Mouse (Mus musculus) midbrain, postnatal 0 days (tissue): ENCODE measurements around the gene Bbs5. TPM values are rescaled to one million over a fixed set of nuclear protein-coding genes. Genes with fewer than 3 reads are reported as not detected.

Experiments
- ATAC-seq: fragments of 200-750 bp; cut with Nextera tagmentation; 2 replicates; pipeline ENCODE4 v1.8.0; 2017; ENCODE audit warnings: moderate number of reproducible peaks, mild to moderate bottlenecking, moderate TSS enrichment, moderate library complexity; ENCODE audit not compliant: low FRiP score
- DNase-seq: peaks from one replicate; pipeline ENCODE4 v3.0.0-alpha.2; 2015; ENCODE audit warnings: low spot score
- H3K27ac ChIP-seq: fragments of 300-500 bp; sonication (generic); 2 replicates; pipeline ENCODE4 v1.5.1; 2014; ENCODE audit warnings: low read depth, mild to moderate bottlenecking, low read length, mixed read lengths
- H3K27me3 ChIP-seq: fragments of 300-500 bp; sonication (generic); 2 replicates; pipeline ENCODE4 v1.6.1; 2014; ENCODE audit warnings: low read length, control low read depth, mixed read lengths; ENCODE audit not compliant: insufficient read depth
- H3K36me3 ChIP-seq: fragments of 300-500 bp; sonication (generic); 2 replicates; pipeline ENCODE4 v1.6.1; 2014; ENCODE audit warnings: low read length, control low read depth, mixed read lengths; ENCODE audit not compliant: insufficient read depth
- H3K4me1 ChIP-seq: fragments of 300-500 bp; sonication (generic); 2 replicates; pipeline ENCODE4 v1.6.1; 2014; ENCODE audit warnings: mild to moderate bottlenecking, control low read depth, antibody characterized with exemption, low read length, mixed read lengths; ENCODE audit not compliant: insufficient read depth
- H3K4me2 ChIP-seq: fragments of 300-500 bp; sonication (generic); 2 replicates; pipeline ENCODE4 v1.6.1; 2014; ENCODE audit warnings: low read depth, mild to moderate bottlenecking, low read length, mixed read lengths; ENCODE audit not compliant: poor library complexity, severe bottlenecking
- H3K4me3 ChIP-seq: fragments of 300-500 bp; sonication (generic); 2 replicates; pipeline ENCODE4 v1.5.1; 2014; ENCODE audit warnings: low read depth, mild to moderate bottlenecking, low read length, moderate library complexity
- H3K9ac ChIP-seq: fragments of 300-500 bp; sonication (generic); replicated peaks from 2 replicates; pipeline ENCODE4 v1.6.1; 2014; ENCODE audit warnings: mild to moderate bottlenecking, low read length, moderate library complexity, mixed read lengths; ENCODE audit not compliant: poor library complexity, severe bottlenecking
- H3K9me3 ChIP-seq: fragments of 300-500 bp; sonication (generic); 2 replicates; pipeline ENCODE4 v1.6.1; 2016; ENCODE audit warnings: low read length, control low read depth
- CTCF ChIP-seq: IDR thresholded peaks from 2 replicates; pipeline ENCODE4 v1.5.1; 2016; ENCODE audit warnings: antibody characterized with exemption, mild to moderate bottlenecking
- WGBS: fragments of 180-500 bp; shearing (Covaris S2); extraction: QIAGEN DNeasy Blood & Tissue Kit; methylation state at CpG from one replicate; pipeline ENCODE4 v1.1.7; 2014; 5-methylcytosine and 5-hydroxymethylcytosine counted together
- polyA plus RNA-seq: library from polyadenylated mRNA; unstranded; fragments of >200 nt; fragmentation: Nextera tagmentation; extraction: Ambion mirVana; gene quantifications from 2 replicates; pipeline ENCODE4 v1.2.1, GENCODE M21; 2015
- total RNA-seq: library from RNA; depleted of rRNA; stranded (reverse); fragments of >200 nt; gene quantifications from 2 replicates; pipeline ENCODE4 v1.2.3, GENCODE M21; 2014; rRNA removed

The Bbs5 gene
- total RNA-seq (17.2 and 25.3 TPM in 2 replicates), polyA plus RNA-seq (27.3 and 28.4 TPM in 2 replicates)

- peak within 1 kb of the TSS; percentile 75 for H3K9ac ChIP-seq
- H3K36me3 ChIP-seq: peaks cover 2% of the 10 kb centered on the region; the same call in 1 of the 2 replicates
- WGBS: 3% methylated on average over 43 of the region's 43 CpGs
- DNase-seq (peak; percentile 95), ATAC-seq (peak; percentile 94)
- no peaks in the 10 kb centered on the region for H3K4me1 ChIP-seq
- peak within 1 kb of the TSS; percentile 60 for H3K27ac ChIP-seq
- H3K4me2 ChIP-seq: peak within 1 kb of the TSS; percentile 61
- no peaks in the 10 kb centered on the region for H3K27me3 ChIP-seq
- H3K4me3 ChIP-seq: peak within 1 kb of the TSS; percentile 78
- TF ChIP-seq CTCF: no peak
- no peaks in the 10 kb centered on the region for H3K9me3 ChIP-seq
Measured at GRCm38 (mm10) chr2:69646726-69647490, at the start of gene Bbs5. Gene Bbs5 (plus strand): TSS chr2:69647171.

- 95% methylated on average over 7 of the region's 7 CpGs for WGBS
- no peaks in the 10 kb centered on the region for H3K36me3 ChIP-seq
- no peak for TF ChIP-seq CTCF
- H3K4me1 ChIP-seq: no peaks in the 10 kb centered on the region
- H3K4me3 ChIP-seq: no peak overlapping the region
- H3K9me3 ChIP-seq: no peaks in the 10 kb centered on the region
- H3K27ac ChIP-seq: no peak overlapping the region
- H3K9ac ChIP-seq: no peak overlapping the region
- no peaks in the 10 kb centered on the region for H3K27me3 ChIP-seq
- ATAC-seq: no peak
- no peak overlapping the region for H3K4me2 ChIP-seq
- no peak for DNase-seq
Measured at GRCm38 (mm10) chr2:69603726-69604393, 43.1 kb upstream of the Bbs5 start.

- Histone ChIP-seq H3K27me3 (no peaks in the 10 kb centered on the region), H3K4me2 (no peak overlapping the region), H3K4me1 (no peaks in the 10 kb centered on the region), H3K27ac (no peak overlapping the region), H3K9ac (no peak overlapping the region), H3K9me3 (no peaks in the 10 kb centered on the region), H3K4me3 (no peak overlapping the region), H3K36me3 (no peaks in the 10 kb centered on the region)
- ATAC-seq: no peak
- no peak for TF ChIP-seq CTCF
- DNase-seq: no peak
- 91% methylated on average over 3 of the region's 3 CpGs for WGBS
Measured at GRCm38 (mm10) chr2:69606621-69607020, 40.4 kb upstream of the Bbs5 start.

- H3K27me3 ChIP-seq: no peaks in the 10 kb centered on the region
- no peaks in the 10 kb centered on the region for H3K36me3 ChIP-seq
- no peak for TF ChIP-seq CTCF
- ATAC-seq (no peak), DNase-seq (no peak)
- H3K27ac ChIP-seq: no peak overlapping the region
- H3K9ac ChIP-seq: no peak overlapping the region
- WGBS: 13% methylated on average over 10 of the region's 10 CpGs
- no peak overlapping the region for H3K4me3 ChIP-seq
- H3K4me2 ChIP-seq: no peak overlapping the region
- no peaks in the 10 kb centered on the region for H3K9me3 ChIP-seq
- 0 out of 2 replicates have a peak, but pooled peaks cover 2% of the 10 kb centered on the region for H3K4me1 ChIP-seq
Measured at GRCm38 (mm10) chr2:69612237-69612636, 34.7 kb upstream of the Bbs5 start.

GRCm38 (mm10) chr2:69612716-69613115, 34.3 kb upstream of the Bbs5 start:
- Histone ChIP-seq H3K4me2 (no peak overlapping the region), H3K4me1 (0 out of 2 replicates have a peak, but pooled peaks cover 2% of the 10 kb centered on the region), H3K27me3 (no peaks in the 10 kb centered on the region), H3K9ac (no peak overlapping the region), H3K9me3 (no peaks in the 10 kb centered on the region), H3K36me3 (no peaks in the 10 kb centered on the region), H3K4me3 (no peak overlapping the region), H3K27ac (no peak overlapping the region)
- DNase-seq (no peak), ATAC-seq (no peak)
- TF ChIP-seq CTCF: no peak
- 46% methylated on average over 9 of the region's 9 CpGs for WGBS

- Histone ChIP-seq H3K9me3 (no peaks in the 10 kb centered on the region), H3K4me1 (0 out of 2 replicates have a peak, but pooled peaks cover 2% of the 10 kb centered on the region), H3K4me3 (no peak overlapping the region), H3K27me3 (no peaks in the 10 kb centered on the region), H3K9ac (no peak overlapping the region), H3K36me3 (no peaks in the 10 kb centered on the region), H3K27ac (no peak overlapping the region), H3K4me2 (no peak overlapping the region)
- ATAC-seq: no peak
- peak; percentile 56 for DNase-seq
- WGBS: 72% methylated on average over 4 of the region's 4 CpGs
- no peak for TF ChIP-seq CTCF
Measured at GRCm38 (mm10) chr2:69613237-69613636, 33.7 kb upstream of the Bbs5 start.
